Mouse (Mus musculus) B cell, adult (primary cell): ENCODE data around the gene Olfr506. TPM values are rescaled to one million over a fixed set of nuclear protein-coding genes. Genes with fewer than 3 reads are reported as not detected.

ENCODE experiments used
- total RNA-seq: library from RNA; stranded (reverse); gene quantifications from 4 replicates; pipeline ENCODE4 v1.2.4, GENCODE M21; 2023; ENCODE audit not compliant: inconsistent age

The Olfr506 gene
- total RNA-seq: not detected in 4 replicates

DNA sequence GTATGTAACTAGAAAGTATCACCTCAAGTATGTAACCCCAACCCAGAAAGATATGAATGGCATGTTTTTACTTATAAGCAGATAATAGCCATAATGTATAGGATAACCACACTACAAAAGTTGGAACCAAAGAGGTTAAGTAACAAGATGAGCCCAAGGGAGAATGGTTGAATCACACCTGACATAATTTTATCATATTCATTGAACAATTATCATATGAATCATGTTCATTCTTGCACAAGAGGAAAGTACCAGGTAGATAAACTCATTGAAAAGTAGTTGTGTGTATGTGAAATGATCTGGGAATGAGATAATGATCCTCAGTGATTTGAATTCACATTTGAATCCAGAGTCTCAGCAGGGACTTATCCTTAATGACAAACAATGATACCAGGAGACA, at the start of gene Olfr506:
Gene Olfr506 (plus strand): TSS at position 301 of the 400 bp plus-strand sequence.

DNA sequence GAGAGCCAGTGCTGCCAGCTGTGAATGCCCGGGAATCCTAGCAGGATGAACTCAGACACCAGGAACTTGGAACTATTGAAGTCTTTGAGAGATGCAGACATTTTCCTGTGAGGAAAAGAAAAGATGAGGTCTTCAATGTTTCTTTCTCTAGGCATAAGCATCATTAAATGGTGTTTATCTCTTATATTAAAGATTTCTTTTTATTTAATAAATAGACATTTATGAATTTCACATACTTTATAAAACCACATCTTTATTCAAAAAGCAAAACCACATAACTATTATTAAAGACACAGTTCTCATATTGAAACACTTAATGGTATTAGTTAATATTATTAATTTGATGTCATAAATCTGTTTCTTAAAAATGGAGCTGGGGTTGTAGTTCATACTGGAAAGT, 44.9 kb upstream of the Olfr506 start, which contains the start of gene Olfr504:
Gene Olfr504 (minus strand): TSS at position 101 of the 400 bp plus-strand sequence.

DNA sequence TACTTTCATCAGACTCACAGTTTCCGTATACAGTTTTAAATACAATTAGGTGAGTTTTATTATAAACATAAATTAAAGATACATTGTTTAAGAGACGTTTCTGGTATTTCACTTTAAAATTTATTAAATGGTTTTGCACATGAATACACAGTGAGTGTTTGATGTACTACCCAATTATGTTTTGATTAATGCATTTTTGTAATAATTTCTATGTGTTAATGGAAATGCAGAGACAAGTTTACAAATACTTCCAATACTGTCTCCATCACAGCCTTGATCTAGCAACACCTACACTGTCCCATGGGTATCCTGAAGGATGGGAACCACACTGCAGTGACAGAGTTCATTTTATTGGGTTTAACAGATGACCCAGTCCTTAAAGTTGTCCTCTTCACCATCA, 10.9 kb downstream of the Olfr506 start, which contains the start of gene Olfr507:
Gene Olfr507 (plus strand): TSS at position 301 of the 400 bp plus-strand sequence.

DNA sequence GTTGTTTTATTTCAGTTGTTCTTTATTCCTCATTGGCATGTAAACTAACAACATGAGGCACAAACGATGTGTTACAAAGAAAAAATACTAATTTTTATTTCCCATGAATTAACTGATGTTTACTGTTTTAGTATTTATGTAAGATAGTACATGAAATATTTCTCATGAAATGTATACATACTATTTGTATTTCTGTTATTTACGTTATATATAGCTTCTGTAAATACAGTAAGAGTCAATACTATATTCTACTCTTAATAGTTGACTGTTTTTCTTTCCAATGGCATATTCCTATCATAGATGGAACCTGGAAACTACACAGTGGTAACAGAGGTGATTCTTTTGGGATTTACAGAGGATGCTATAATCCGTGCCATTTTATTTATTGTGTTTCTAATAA, 19.1 kb downstream of the Olfr506 start, which contains the start of gene Olfr508:
Gene Olfr508 (plus strand): TSS at position 301 of the 400 bp plus-strand sequence.

DNA sequence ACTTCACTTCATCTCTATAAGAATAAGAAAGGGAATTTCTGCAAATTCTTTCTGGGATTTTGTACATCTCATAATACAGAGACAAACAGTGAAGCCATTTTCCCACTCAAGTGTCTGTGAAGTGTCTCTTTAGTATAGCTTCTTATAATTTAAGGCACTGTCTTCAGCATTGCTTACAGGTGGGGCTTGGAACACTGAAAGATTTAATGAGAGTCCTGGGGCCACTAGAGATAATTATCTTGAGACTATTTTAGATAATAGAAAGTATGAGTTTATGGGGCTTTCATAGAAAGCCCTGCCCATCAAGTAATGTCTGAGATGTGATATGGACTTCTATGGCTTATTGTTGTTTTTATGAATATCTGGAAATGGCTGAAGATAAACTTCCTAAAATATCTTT, 41.2 kb downstream of the Olfr506 start, which contains the start of gene Olfr509:
Gene Olfr509 (minus strand): TSS at position 101 of the 400 bp plus-strand sequence.

Other genes starting within 250 kb of the Olfr506 start
- not detected in 4 replicates for gene Olfr494, start 245.5 kb upstream of the Olfr506 start, total RNA-seq
- gene Olfr495, start 217.6 kb upstream of the Olfr506 start, total RNA-seq: not detected in 4 replicates
- gene Olfr497, start 190.4 kb upstream of the Olfr506 start, total RNA-seq: not detected in 4 replicates
- not detected in 4 replicates for gene Olfr498, start 145.5 kb upstream of the Olfr506 start, total RNA-seq
- gene Olfr502, start 85.7 kb upstream of the Olfr506 start, total RNA-seq: not detected in 4 replicates
- gene Olfr503, start 66.3 kb upstream of the Olfr506 start, total RNA-seq: not detected in 4 replicates
- gene Olfr504, start 45.0 kb upstream of the Olfr506 start, total RNA-seq: not detected in 4 replicates
- gene Olfr507, start 11.0 kb downstream of the Olfr506 start, total RNA-seq: not detected in 4 replicates
- not detected in 4 replicates for gene Olfr508, start 19.2 kb downstream of the Olfr506 start, total RNA-seq
- gene Olfr509, start 41.1 kb downstream of the Olfr506 start, total RNA-seq: not detected in 4 replicates
- not detected in 4 replicates for gene Olfr510, start 55.6 kb downstream of the Olfr506 start, total RNA-seq
- gene Olfr512, start 102.5 kb downstream of the Olfr506 start, total RNA-seq: not detected in 4 replicates
- not detected in 4 replicates for gene Olfr513, start 140.2 kb downstream of the Olfr506 start, total RNA-seq
- not detected in 4 replicates for gene Olfr514, start 215.2 kb downstream of the Olfr506 start, total RNA-seq
- not detected in 4 replicates for gene Olfr516, start 239.7 kb downstream of the Olfr506 start, total RNA-seq